Mouse (Mus musculus) stomach, postnatal 0 days (tissue): Measurements from ENCODE around the gene Matk.

Experiments
- CTCF ChIP-seq: IDR thresholded peaks from 2 replicates; pipeline ENCODE4 v1.5.1; 2016; ENCODE audit warnings: antibody characterized with exemption, low read depth, mild to moderate bottlenecking, moderate library complexity
- EP300 ChIP-seq: optimal IDR thresholded peaks from 2 replicates; pipeline ENCODE3; 2016; ENCODE audit warnings: antibody characterized with exemption

DNA sequence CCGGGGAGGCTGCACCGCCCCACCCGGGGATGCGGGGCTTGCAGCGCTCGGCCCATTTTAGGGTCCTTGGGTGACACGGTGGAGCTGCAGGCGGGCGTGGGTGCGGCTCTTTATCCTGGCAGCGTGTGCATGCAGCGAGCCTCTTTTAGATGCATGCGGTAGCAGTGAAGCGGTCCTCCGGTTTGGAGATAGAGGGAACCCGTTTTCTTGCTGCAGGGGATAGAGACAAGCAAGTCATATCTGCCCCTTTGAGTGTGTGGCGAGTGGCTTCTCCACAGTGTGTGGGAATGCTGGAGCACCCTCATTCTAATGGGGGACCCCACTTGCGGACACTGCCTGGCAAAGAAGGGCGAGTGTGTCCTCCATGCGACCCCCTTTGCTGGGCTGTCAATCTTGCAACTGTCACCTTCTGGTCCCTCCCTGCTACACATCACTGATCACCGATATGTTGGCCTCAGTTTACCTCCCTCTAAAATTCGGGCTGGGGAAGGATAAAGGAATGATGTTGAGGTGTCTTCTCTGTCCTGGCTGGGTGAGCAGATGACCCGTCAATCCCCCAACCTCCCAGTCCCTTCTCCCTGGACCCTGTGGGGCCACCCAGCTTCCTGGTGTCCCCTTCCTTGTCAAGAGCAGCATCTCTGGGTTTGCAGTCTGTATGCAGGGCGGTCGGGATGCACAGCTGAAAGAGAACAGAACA lies 40.7 kb downstream of the Matk start:
- no peak for TF ChIP-seq CTCF
- TF ChIP-seq EP300 = no peak
